Comparison of ENCODE assay signal across 7 mouse cellular contexts in genomic region chr13:54372665-54373064, GRCm38 (mm10). TPM values are rescaled to one million over a fixed set of nuclear protein-coding genes. Genes with fewer than 3 reads are reported as not detected.
DNase-seq lines count a peak whose midpoint lies in the region; ATAC-seq and TF ChIP-seq lines count a peak whose summit lies in the region.

No protein-coding gene starts in this region.

- H3K9me3 ChIP-seq in MEL (replicated peaks; ENCODE audit: insufficient read depth, low read length) = no peaks in the 10 kb centered on the region
- H3K9me3 ChIP-seq in embryonic facial prominence, embryonic 13.5 days = no peaks in the 10 kb centered on the region
- H3K9me3 ChIP-seq in hindbrain, embryonic 15.5 days = no peaks in the 10 kb centered on the region
- H3K9me3 ChIP-seq in limb, embryonic 10.5 days (replicated peaks) = no peaks in the 10 kb centered on the region
- H3K9me3 ChIP-seq in midbrain, embryonic 16.5 days (replicated peaks; ENCODE audit: control insufficient read depth, low read length, poor library complexity, severe bottlenecking) = no peaks in the 10 kb centered on the region
- no peaks in the 10 kb centered on the region for H3K9me3 ChIP-seq in stomach, embryonic 14.5 days (ENCODE audit: control insufficient read depth, low read depth, low read length)

- peaks cover 0 to 9% of the 10 kb centered on the region in 2 experiments; a peak in 2 of 4 replicates for H3K36me3 ChIP-seq in MEL (ENCODE audit: control insufficient read depth in 1 of 2, insufficient read depth in 2 of 2, low read length in 2 of 2)
- H3K36me3 ChIP-seq in embryonic facial prominence, embryonic 13.5 days = no peaks in the 10 kb centered on the region
- H3K36me3 ChIP-seq in hindbrain, embryonic 15.5 days = no peaks in the 10 kb centered on the region
- no peaks in the 10 kb centered on the region for H3K36me3 ChIP-seq in limb, embryonic 10.5 days
- no peaks in the 10 kb centered on the region for H3K36me3 ChIP-seq in midbrain, embryonic 16.5 days (ENCODE audit: control insufficient read depth, insufficient read depth, low read length)
- H3K36me3 ChIP-seq in stomach, embryonic 14.5 days (ENCODE audit: control insufficient read depth, insufficient read depth, low read length) = no peaks in the 10 kb centered on the region

- peak overlapping the region; percentile 65 for H3K4me2 ChIP-seq in embryonic facial prominence, embryonic 13.5 days
- peak overlapping the region; percentile 74 for H3K4me2 ChIP-seq in hindbrain, embryonic 15.5 days
- peak overlapping the region; percentile 79 for H3K4me2 ChIP-seq in midbrain, embryonic 16.5 days (ENCODE audit: low read length)
- 0 out of 2 replicates have a peak overlapping the region, but pooled peaks have one; percentile 49 for H3K4me2 ChIP-seq in stomach, embryonic 14.5 days (replicated peaks; ENCODE audit: low read depth, low read length)

- no peak overlapping the region for H3K9ac ChIP-seq in MEL (ENCODE audit: control insufficient read depth, low read depth, low read length, poor library complexity, severe bottlenecking)
- H3K9ac ChIP-seq in embryonic facial prominence, embryonic 13.5 days = no peak overlapping the region
- H3K9ac ChIP-seq in hindbrain, embryonic 15.5 days = no peak overlapping the region
- peak overlapping the region; percentile 80; the same call in 1 of the 2 replicates for H3K9ac ChIP-seq in midbrain, embryonic 16.5 days (ENCODE audit: low read depth, low read length)
- no peak overlapping the region for H3K9ac ChIP-seq in stomach, embryonic 14.5 days (replicated peaks; ENCODE audit: low read depth, low read length)

- no peaks in the 10 kb centered on the region for H3K79me2 ChIP-seq in MEL (ENCODE audit: control insufficient read depth, insufficient read depth, low read length, poor library complexity)

- TF ChIP-seq CTCF in MEL (IDR thresholded peaks at IDR 0.05 in 2 of 3, conservative IDR thresholded peaks at IDR 0.05 in 1 of 3; ENCODE audit: control insufficient read depth in 1 of 3, insufficient read depth in 1 of 3, low read depth in 2 of 3, low read length in 3 of 3, poor library complexity in 1 of 3, severe bottlenecking in 1 of 3) = peak; percentile 37 to 85 (median 65)

- no peak for TF ChIP-seq POLR2A in MEL (IDR thresholded peaks at IDR 0.05; ENCODE audit: control insufficient read depth in 1 of 2, insufficient read depth in 1 of 2, low read depth in 1 of 2, low read length in 2 of 2, poor library complexity in 1 of 2)

- ATAC-seq in embryonic facial prominence, embryonic 13.5 days (ENCODE audit: insufficient number of reproducible peaks, insufficient read depth, low FRiP score, low TSS enrichment, low read depth) = no peak
- ATAC-seq in hindbrain, embryonic 15.5 days (ENCODE audit: low FRiP score, low read depth) = peak; percentile 17; the same call in 1 of the 2 replicates
- ATAC-seq in midbrain, embryonic 16.5 days = peak; percentile 38
- no peak for ATAC-seq in stomach, embryonic 14.5 days (ENCODE audit: insufficient number of reproducible peaks, insufficient read depth, low FRiP score, low read depth)

- 1% methylated on average over 14 of the region's 16 CpGs for WGBS in embryonic facial prominence, embryonic 13.5 days
- 3% methylated on average over 16 of the region's 16 CpGs for WGBS in hindbrain, embryonic 15.5 days
- WGBS in limb, embryonic 10.5 days = 5% methylated on average over 16 of the region's 16 CpGs
- WGBS in midbrain, embryonic 16.5 days = 4% methylated on average over 16 of the region's 16 CpGs
- 2% methylated on average over 16 of the region's 16 CpGs for WGBS in stomach, embryonic 14.5 days

- peaks cover 0 to 4% of the 10 kb centered on the region in 2 experiments; a peak in 1 of 4 replicates for H3K4me1 ChIP-seq in MEL (ENCODE audit: control insufficient read depth in 1 of 2, insufficient read depth in 2 of 2, low read length in 2 of 2)
- peaks cover 26% of the 10 kb centered on the region for H3K4me1 ChIP-seq in embryonic facial prominence, embryonic 13.5 days
- H3K4me1 ChIP-seq in hindbrain, embryonic 15.5 days (replicated peaks) = peaks cover 56% of the 10 kb centered on the region
- peaks cover 26% of the 10 kb centered on the region for H3K4me1 ChIP-seq in limb, embryonic 10.5 days
- peaks cover 37% of the 10 kb centered on the region for H3K4me1 ChIP-seq in midbrain, embryonic 16.5 days (ENCODE audit: control insufficient read depth, insufficient read depth, low read length)
- peaks cover 33% of the 10 kb centered on the region for H3K4me1 ChIP-seq in stomach, embryonic 14.5 days (ENCODE audit: control insufficient read depth, insufficient read depth, low read length)

- peak; percentile 38 for TF ChIP-seq RAD21 in MEL (IDR thresholded peaks at IDR 0.05; ENCODE audit: low read depth, low read length)

- peak; percentile 38 for DNase-seq in MEL (ENCODE audit: low read depth, low spot score)
- DNase-seq in adrenal gland, postnatal 4 days (ENCODE audit: low spot score in 2 of 2) = peak; percentile 20 to 36
- peak; percentile 77 for DNase-seq in limb, embryonic 10.5 days (ENCODE audit: low spot score)

- no peak overlapping the region for H3K4me3 ChIP-seq in MEL (ENCODE audit: control insufficient read depth in 1 of 2, insufficient read depth in 1 of 2, low read depth in 2 of 2, low read length in 2 of 2)
- peak overlapping the region; percentile 39 for H3K4me3 ChIP-seq in embryonic facial prominence, embryonic 13.5 days
- H3K4me3 ChIP-seq in hindbrain, embryonic 15.5 days = peak overlapping the region; percentile 48
- no peak overlapping the region for H3K4me3 ChIP-seq in limb, embryonic 10.5 days
- peak overlapping the region; percentile 55 for H3K4me3 ChIP-seq in midbrain, embryonic 16.5 days (ENCODE audit: low read depth, low read length)
- no peak overlapping the region for H3K4me3 ChIP-seq in stomach, embryonic 14.5 days (ENCODE audit: low read depth, low read length)

- no peaks in the 10 kb centered on the region for H3K27me3 ChIP-seq in MEL (ENCODE audit: control insufficient read depth in 1 of 2, insufficient read depth in 2 of 2, low read length in 2 of 2)
- H3K27me3 ChIP-seq in embryonic facial prominence, embryonic 13.5 days = peaks cover 44% of the 10 kb centered on the region
- H3K27me3 ChIP-seq in hindbrain, embryonic 15.5 days = peaks cover 3% of the 10 kb centered on the region; the same call in 1 of the 2 replicates
- peaks cover 60% of the 10 kb centered on the region for H3K27me3 ChIP-seq in limb, embryonic 10.5 days (ENCODE audit: low read depth, poor library complexity, severe bottlenecking)
- H3K27me3 ChIP-seq in midbrain, embryonic 16.5 days (ENCODE audit: control insufficient read depth, insufficient read depth, low read depth, low read length) = no peaks in the 10 kb centered on the region
- no peaks in the 10 kb centered on the region for H3K27me3 ChIP-seq in stomach, embryonic 14.5 days (ENCODE audit: control insufficient read depth, insufficient read depth, low read length)

- H3K27ac ChIP-seq in MEL (ENCODE audit: control insufficient read depth, low read depth, low read length) = no peak overlapping the region
- H3K27ac ChIP-seq in embryonic facial prominence, embryonic 13.5 days = no peak overlapping the region
- peak overlapping the region; percentile 70; the same call in 1 of the 2 replicates for H3K27ac ChIP-seq in hindbrain, embryonic 15.5 days (replicated peaks)
- no peak overlapping the region for H3K27ac ChIP-seq in limb, embryonic 10.5 days
- peak overlapping the region; percentile 86 for H3K27ac ChIP-seq in midbrain, embryonic 16.5 days (ENCODE audit: low read length)
- H3K27ac ChIP-seq in stomach, embryonic 14.5 days (ENCODE audit: low read length) = no peak overlapping the region

- no peak for TF ChIP-seq EP300 in MEL (IDR thresholded peaks at IDR 0.05; ENCODE audit: low read depth in 1 of 2, low read length in 2 of 2)

TF ChIP-seq in MEL, 35 proteins besides CTCF, POLR2A, EP300 and RAD21:
- TF ChIP-seq SMC3 (IDR thresholded peaks at IDR 0.05; ENCODE audit: low read depth, low read length) (peak; percentile 82), ZC3H11A (IDR thresholded peaks at IDR 0.05; ENCODE audit: low read depth, low read length) (peak; percentile 42), ZMIZ1 (IDR thresholded peaks at IDR 0.05; ENCODE audit: low read depth, low read length) (no peak)
TF ChIP-seq in MEL: peak in this region for 2.

RNA-seq across cellular contexts. Expression of gene Cplx2, which starts 1.5 kb away (rescaled TPM):
- 1.8 and 2.1 TPM in 2 replicates for total RNA-seq in MEL (2012; rRNA removed)
- polyA plus RNA-seq in MEL (2012; ENCODE audit: insufficient read depth in 1 of 2, insufficient read length in 2 of 2, low read depth in 1 of 2, low replicate concordance in 2 of 2, missing spikeins in 1 of 2) = 1 to 10 TPM in 1 of 2 experiments, not detected in 1; 4.7 TPM
- 10 to 100 TPM; 46.3 to 50.4 TPM for total RNA-seq in adrenal gland, postnatal 4 days (2021)
- polyA plus RNA-seq in embryonic facial prominence, embryonic 13.5 days (2015; fragmentation: Nextera tagmentation; extraction: Ambion mirVana) = 7.3 and 7.4 TPM in 2 replicates
- polyA plus RNA-seq in hindbrain, embryonic 15.5 days (2015; fragmentation: Nextera tagmentation; extraction: Ambion mirVana) = 27.9 and 31.2 TPM in 2 replicates
- polyA plus RNA-seq in limb, embryonic 10.5 days (2016; fragmentation: Nextera tagmentation; extraction: Ambion mirVana) = 2.5 and 3.5 TPM in 2 replicates
- 25.8 and 30.8 TPM in 2 replicates for polyA plus RNA-seq in midbrain, embryonic 16.5 days (2015; fragmentation: Nextera tagmentation; extraction: Ambion mirVana)
- 7.7 and 8.7 TPM in 2 replicates for polyA plus RNA-seq in stomach, embryonic 14.5 days (2014; fragmentation: Nextera tagmentation; extraction: Ambion mirVana)

Comparison
In these comparisons a context has a peak if more than half of its experiments do, and no peak if none do; other contexts are left out.
1. H3K27ac ChIP-seq: peak in hindbrain, embryonic 15.5 days (single experiment) and midbrain, embryonic 16.5 days (single experiment); none in MEL (single experiment), embryonic facial prominence, embryonic 13.5 days (single experiment), limb, embryonic 10.5 days (single experiment) and stomach, embryonic 14.5 days (single experiment).
2. H3K4me3 ChIP-seq: peak in embryonic facial prominence, embryonic 13.5 days (single experiment), hindbrain, embryonic 15.5 days (single experiment) and midbrain, embryonic 16.5 days (single experiment); none in MEL (0 of 2), limb, embryonic 10.5 days (single experiment) and stomach, embryonic 14.5 days (single experiment).
3. ATAC-seq: peak in hindbrain, embryonic 15.5 days (single experiment) and midbrain, embryonic 16.5 days (single experiment); none in embryonic facial prominence, embryonic 13.5 days (single experiment) and stomach, embryonic 14.5 days (single experiment).
4. Peak in every context shown above with its lines, with median percentiles within 50 percentile points of each other: DNase-seq and H3K4me2 ChIP-seq.